Mouse (Mus musculus) left cerebral cortex, adult 9 months (tissue): ENCODE measurements around the gene Lypd1.
A peak's percentile ranks its signal among the peaks of the same experiment; 100 is the strongest.

Experiments
- DNase-seq, 2 experiments: peaks; one replicate each; pipeline ENCODE4 v3.0.0; 2022; ENCODE audit warnings: low spot score in 2 of 2

Gene Lypd1

DNA sequence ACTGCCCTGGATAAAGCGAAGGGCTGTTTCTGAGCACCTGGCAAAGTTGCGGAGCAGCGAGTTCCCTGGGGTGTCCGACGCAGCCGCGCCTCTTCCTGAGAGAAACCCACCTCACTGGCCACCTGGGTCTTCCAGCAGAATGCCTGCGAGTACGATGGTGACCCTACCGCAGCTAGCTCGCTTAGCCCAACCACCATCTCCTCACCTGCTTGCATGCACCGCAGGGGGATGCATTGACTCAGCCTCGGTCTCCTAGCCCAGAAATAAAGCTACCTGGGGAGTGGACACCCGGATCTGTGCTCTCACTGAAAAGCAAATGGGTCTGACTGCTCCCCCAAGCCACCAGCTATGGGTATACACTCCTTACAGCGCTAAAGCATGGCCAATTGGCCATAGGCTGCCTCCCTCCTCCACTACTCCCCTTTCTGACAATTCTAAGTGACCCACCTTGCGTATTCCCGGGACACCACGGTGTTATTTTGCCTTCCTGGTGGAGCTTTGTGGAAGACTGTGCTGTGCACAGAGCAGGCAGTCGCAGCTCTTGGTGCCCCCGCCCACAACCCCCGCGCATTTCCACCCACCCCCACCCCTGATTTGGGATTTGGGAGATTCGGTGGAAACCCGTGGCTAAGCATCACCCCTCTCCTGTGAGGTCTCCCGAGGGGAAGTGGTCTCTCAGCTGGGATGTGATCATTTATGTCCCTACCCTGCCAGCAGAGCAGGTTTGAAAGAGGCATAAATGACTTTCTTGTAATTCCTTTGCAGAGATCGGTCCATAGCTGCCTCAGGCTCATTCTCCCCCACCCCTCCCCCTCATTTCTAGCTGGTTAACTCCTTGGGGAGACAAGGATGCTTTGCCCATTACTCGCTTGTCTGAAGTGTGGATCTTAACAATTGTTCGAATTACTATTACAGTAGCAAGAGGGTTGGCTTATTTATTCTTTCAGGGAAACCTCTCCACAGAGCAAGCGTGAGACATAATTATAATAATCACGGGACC, at the start of gene Lypd1:
TSS of gene Lypd1 (minus strand) at position 501 of the 1,000 bp plus-strand sequence.
- DNase-seq: no peak

DNA sequence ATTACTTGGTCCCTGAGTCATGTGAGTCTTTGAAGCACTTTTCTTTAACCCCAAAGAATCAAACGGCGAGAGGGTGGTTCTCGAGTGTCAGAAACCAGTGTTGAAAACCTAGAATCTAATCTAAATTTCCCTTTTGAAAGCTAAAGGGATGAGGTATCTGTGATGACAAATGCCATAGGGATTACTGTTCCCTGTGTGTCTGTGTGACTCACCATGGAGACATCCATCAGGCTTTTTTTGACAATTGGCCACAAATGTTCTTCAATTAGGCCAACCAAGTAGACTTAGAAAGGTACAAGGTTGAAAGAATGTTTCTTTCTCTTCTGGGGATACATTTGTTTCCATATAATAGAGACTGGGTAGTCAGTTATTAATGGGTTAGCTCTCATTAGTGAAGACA, 38.1 kb upstream of the Lypd1 start:
- DNase-seq: no peak

DNA sequence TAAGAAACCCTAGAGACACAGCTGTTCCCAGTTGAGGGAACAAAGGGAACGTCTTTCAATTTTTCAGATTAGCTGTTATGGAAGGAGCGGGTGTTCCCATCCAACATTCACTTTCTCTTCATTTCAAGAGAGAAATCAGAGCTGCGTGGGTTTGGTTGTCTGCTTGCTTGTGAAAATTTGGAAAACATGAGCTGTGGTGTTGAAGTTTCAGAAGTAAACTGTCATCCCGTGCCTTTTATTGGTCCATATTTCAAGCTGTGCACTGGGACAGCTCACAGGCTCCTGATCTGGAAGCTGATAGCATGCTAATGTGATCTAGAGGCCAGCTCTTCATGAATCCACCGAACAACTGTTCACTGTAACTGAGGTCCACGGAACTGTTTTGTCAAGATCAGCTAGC, 36.2 kb upstream of the Lypd1 start:
- DNase-seq: peak in 1 of 2 experiments; percentile 3

DNA sequence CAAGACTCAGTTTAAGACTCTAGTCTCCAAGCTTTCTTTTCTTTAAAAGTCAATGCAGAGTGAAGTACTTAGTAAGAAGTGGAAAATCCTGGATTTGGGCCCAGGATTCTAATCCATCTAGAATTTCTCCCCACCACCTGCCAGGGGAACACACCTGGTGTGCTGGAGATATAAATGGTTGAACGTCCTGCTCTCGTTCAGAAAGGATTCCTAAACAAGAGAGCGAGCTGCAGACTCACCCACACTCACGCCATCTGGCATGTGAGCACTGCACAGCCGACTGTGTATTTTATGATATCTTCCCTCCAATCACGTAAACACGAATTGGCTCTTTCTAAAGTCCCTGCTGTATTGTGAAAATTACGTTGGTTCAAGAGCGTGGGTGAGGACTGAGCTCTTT, 32.2 kb upstream of the Lypd1 start:
- DNase-seq: peak in 1 of 2 experiments; percentile 72

DNA sequence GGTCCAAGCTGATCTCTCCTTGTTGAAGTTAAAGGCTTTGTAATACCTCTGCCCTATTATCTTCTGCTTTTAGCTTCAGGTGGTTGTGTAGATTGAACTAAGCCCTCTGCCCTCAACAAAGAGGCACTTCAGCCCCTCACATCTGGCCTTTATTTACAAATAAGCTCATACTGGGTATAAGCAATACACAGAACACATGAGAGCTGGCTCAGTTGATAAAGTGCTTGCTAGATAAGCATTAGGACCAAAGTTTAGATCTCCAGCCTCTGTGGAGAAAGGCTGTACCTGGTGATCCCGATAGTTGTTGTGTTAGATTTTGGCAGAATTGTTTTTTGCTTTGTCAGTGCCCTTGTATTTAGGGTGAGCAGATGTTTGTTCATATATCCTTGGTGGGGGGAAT, 30.4 kb upstream of the Lypd1 start:
- no peak for DNase-seq

DNA sequence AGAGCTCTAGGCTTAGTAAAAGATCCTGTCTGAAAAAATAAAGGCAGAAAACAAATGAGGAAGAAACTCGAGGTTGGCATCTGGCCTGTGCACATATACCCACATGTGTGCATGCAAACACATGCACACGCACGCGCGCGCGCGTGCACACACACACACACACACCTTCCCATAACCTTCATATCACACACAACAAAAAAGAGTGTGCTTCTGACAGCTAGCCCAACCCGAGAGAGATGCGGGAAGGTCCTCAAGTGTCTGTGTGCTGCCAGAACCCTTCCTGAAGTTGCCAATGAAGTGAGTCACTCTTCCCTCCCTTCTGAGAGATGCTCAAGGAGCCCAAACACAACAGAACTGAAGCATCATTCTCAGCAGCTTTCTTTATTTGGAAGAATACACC, 12.6 kb upstream of the Lypd1 start:
- DNase-seq: no peak

DNA sequence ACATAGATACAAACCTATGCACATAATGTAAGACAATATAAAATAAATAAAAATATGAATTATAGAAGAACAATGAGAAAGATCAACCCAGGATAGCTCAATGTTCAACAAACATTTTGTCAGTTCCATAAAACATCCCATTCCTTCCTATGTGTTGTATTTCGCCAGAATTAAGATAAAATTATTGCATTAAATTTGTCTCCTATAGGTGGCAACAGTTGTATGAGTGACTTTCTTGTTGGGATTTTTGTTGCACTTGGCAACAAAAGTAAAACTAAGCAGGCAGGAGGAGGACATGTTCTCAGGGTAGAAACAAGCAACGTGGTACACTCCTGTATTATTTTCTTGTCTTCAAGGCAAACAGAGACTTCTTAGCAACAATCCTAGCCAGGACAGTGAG, 10.2 kb upstream of the Lypd1 start:
- no peak for DNase-seq

DNA sequence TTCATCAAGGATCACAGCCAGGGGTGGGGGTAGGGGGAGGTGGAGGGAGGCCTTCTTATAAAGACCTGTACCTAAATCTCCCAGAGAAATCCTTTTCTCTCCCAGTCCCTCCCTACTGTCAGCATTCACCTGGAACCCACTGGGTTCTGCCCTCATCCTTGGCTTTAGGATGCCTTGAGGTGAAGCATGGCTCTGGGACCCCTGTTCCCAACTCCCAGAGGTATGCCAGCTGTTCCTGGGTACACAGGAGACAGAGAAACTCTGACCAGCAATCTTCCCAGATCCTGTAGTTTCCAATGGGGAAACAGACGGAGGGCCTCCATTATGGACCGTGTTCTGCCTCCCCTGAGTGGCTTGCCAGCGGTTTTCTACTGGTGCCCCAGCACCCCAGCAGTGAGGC, 7.8 kb upstream of the Lypd1 start:
- no peak for DNase-seq

DNA sequence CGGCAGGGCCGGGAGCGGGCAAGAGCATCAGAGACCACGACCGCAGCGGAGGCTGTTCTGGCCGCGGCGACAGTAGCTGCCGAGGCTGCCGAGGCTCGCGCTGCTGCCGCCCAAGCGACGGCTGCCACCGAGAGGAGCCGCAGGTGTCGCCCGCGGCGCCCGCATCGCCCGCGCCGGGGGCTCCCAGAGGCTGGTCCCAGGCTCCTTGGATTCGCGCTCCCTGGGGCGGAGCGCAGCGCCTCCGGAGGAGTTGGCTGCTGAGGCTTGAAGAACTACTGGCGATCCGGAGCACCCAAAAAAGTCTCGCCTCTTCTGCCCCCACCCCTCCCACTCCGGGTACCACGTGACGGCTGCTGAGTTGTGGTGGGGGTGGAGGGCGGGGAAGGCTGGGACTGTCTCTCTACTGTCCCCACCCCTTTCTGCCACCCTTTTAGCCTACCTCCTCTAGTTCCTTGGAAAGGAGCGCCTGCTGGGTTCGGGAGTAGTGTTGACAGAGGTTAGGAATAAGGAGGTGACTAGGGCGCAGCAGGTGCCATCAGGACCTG, 928 bp downstream of the Lypd1 start:
- DNase-seq: peak; percentile 20 to 42

DNA sequence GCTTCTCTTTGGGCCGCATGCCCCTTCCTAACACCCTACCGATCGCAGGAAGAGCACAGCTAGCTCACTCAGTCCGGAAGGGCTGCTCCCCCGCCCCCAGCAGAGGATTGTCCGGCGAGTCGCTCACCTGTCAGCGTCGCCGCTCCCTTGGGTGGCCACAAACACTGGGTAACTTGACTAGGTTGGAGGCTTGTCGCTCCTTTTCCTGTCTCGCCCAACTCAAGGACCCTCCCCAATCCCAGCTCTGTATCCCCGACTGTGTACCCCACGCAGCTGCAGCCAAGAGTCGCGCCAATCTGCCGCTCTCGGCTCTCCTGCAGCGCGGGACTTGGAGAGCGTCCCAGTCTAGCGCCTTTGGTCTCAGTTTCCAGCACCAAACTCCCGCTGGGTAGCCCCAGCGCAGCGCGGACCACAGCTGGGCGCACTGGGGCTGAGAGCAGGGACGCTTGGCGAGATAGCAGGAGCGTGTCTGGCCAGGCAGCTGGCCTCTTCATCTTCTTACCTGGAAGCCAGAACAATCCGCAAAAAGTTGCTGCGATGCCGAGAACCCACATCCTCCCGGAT, 1.5 kb downstream of the Lypd1 start:
- DNase-seq: peak in 1 of 2 experiments; percentile 34

DNA sequence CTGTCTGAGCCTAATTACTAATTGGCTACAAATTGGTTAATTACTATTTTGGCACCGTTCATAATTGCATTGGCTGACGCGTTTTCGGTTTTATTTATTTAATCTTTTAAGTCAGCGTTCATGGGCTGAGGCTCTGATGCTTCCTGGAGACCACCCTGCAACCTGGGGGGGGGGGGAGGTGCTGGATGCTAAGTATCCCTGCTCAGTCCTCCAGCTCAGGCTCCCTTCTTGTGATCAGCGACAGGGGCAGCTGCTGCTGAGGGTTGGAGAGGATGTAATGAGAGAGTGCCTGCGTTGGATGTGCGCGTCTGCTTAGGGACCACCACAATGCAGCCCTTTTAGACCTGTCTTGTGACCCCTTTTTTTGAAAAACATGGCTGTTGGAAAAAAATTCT, 2.0 kb downstream of the Lypd1 start:
- no peak for DNase-seq

DNA sequence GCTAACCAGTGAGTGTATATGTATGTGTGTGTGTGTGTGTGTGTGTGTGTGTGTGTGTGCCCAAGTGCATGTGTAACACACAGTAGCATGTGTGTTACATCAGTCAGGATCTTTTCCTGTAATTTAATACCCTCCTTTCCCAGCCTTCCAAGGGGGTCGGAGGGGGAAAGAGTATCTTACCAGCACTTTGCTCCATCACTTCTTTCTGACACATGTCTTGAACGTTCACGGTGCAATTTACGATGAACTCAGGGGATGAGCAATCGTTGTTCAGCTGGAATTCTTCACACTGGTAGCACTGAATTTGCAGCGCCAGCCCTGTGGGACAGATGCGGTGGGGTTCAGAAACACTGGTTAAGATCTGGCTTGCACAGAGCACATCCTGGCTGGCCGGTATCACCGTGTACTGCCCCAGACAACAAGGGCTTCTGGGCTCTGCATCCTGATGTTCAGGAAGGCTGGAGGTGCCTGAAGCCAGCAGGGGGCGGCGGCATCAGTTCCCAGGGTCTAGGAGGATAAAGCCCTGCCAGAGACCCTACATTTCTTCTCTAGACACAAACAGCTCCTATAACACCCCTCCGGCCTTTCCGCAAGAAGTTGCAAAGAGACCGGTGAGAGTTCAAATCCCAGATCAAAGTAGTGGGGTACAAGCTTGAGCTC, 2.6 kb downstream of the Lypd1 start:
- no peak for DNase-seq

DNA sequence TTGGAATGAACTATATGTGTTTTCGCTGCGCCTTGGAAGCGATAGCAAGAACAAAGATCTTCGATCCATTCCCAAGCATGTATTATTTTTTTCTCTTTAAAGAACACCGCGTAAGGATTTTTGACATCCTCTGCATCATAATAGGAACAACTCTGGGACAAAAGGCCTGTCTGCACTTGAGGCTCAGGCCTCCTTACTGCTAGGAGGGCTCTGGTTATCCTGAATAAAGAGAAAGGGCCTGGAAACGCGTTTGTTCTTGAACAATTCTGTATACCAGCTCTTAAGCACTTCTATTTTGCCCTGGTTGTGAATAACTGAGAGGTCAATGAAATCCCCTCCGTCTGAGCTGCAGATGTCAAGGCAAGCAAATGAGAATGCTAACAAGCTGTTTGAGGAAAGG, 19.7 kb downstream of the Lypd1 start:
- no peak for DNase-seq

DNA sequence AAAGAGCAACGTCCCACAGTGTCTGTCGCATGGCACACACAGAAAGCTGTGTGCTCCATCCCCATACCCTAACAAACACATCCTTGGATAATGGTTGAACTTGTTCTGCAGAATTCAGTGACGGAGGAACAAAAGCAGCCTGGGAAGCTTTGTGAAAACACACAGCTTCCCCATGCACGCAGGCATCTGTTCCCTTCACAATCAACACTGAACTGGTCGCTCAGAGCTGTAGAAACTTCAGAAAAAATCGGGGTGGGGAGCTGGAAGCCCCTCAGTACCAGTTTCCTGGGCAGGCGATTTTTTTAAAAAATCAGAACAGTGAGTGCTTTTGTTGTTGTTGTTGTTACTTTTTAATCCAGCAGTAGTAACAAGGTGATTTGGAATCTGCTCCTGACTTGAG, 42.8 kb downstream of the Lypd1 start:
- no peak for DNase-seq

DNA sequence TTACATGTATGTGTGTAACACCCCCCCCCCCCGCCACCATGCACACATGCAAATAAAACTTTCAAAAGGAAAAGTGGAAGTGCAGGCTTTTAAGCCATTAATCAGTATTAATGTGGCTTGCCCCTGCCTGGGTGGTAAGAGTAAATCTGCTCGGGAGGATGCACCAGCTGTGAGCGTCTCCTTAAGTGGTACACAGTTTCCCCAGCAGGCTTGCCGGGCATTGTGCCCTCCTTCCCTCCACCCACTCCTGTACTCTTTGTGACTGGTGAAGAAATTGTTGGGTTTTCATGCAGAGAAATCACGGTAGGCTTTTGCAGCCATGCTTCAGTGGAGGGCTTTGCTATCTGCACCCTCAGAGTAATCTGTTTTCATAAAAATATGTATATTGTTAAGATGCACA, 54.3 kb downstream of the Lypd1 start:
- peak in 1 of 2 experiments; percentile 39 for DNase-seq

DNA sequence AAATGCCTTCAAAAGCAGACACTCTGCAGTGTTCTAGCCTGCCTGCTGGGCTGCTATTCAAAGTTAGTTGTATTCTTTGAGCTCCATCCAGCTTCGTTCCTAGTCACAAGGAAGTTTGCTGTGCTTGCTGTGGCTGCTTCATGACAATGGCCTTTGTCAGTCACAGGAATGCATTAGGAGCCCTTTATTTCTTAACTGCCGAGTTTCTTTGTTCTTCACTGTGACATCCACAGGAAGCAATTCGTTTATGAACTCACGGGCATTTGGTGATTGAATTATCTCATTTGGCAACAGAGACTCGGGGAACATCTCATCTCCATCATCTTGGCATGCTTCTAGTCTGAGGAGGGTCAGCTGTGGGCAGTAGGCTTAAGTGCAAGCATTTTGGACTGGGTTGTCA, 58.3 kb downstream of the Lypd1 start:
- DNase-seq: no peak

DNA sequence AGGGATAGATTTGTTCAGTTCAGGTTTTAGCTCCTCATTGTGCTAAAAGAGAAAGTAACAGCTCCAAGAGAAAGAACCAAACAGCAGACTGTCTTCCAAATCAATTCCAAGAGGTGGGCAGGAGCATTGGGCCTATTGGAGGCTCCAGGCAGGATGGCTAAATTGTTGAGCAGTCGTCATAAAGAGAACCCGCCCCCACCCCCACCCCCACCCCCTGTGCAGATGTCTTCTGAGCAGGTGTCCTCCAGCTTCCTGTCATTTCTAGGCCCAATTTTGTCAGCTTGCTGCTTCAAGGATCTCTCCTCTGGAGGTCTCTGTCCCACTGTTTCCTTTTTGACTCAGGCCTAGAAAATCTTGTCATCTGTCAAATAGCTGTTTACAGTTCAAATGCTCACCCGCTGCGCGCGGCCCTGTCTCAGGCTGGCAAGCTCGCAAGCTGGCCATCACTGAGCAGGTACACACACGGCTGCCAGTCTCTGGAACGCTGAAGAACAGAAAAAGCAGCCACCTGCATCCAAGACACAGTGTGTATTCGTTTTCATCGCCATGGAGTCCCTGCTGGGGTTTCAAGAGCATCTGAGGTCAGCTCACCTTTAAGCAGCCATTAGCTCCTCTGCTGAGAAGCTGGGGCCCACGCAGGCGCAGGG, 73.0 kb downstream of the Lypd1 start:
- DNase-seq: no peak

DNA sequence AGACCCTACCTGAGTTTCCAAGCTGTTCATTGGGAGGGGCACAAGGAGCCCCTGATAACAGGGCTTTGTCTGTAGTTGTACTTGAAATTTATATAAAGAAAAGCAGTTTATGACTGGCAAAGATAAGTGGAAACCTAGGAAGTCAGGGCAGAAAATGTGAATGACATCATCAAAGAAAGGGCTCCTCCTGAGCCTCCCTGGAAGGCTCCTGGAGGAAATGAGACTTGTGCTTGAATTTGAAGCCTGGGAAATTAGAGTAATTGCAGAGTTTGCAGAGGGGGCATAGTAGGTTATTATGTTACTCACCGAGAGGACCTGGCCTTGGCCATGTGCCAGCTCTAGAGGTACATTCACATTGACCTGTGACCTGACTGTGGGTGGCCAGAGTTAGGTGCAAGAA, 75.4 kb downstream of the Lypd1 start:
- DNase-seq: no peak

DNA sequence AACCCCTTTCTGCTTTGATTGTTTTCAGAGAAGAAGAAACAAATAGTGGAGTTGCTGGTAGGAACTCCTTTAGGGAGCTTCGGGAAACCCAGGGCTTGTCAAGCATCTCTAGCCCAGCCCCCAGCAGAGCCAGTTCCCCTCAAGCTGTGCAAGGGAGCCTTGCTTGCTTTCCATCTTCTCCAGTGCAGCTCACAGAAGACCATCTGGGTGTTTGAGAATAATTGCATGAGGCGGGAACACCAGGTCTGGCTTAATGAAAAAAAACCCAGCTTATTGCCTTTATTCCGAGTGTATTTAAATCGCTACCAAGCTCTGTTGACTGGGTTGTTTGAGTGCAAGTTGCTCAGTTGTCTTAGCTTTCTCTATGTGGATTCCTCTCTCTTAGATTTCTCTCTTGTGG, 89.3 kb downstream of the Lypd1 start:
- DNase-seq: peak in 1 of 2 experiments; percentile 3

DNA sequence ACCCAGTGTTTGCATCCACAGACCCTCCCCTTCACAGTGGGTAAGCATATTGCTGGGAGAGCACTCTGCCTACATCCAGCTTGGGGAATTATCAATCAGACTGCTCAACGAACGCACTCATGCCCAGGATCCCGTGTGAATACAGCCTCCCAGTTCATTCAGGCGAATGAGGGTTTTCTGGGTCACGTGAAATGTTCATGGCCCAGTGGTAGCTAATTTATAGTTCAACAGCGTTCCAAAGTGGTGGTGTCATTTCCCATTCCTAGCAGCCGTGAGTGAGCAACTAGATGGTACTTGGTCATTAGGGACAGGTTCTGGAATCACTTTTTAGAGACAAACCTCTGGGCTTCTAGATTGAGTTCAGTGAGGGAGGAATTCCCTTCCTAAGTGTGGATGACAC, 91.8 kb downstream of the Lypd1 start:
- DNase-seq: no peak
